Mouse (Mus musculus) layer of hippocampus, postnatal 10 days (tissue): Measurements from ENCODE around the gene Slbp. TPM values are rescaled to one million over a fixed set of nuclear protein-coding genes. Genes with fewer than 3 reads are reported as not detected.

Source experiments
- DNase-seq, 2 experiments: peaks; one replicate each; pipeline ENCODE4 v3.0.0; 2021; ENCODE audit warnings: low spot score in 2 of 2
- total RNA-seq, 2 experiments: library from RNA; stranded (reverse); gene quantifications; 2 replicates each; pipeline ENCODE4 v1.2.3; 2021

Slbp gene
- total RNA-seq, 2 experiments from 2014 or later: 28.7 to 31.7 TPM

- DNase-seq: no peak
Measured at GRCm38 (mm10) chr5:33630615-33631014, 21.8 kb downstream of the Slbp start.

- no peak for DNase-seq
Measured at GRCm38 (mm10) chr5:33630061-33630460, 22.3 kb downstream of the Slbp start.

GRCm38 (mm10) chr5:33629301-33629987, 22.9 kb downstream of the Slbp start, which contains the start of the genes Fam53a and Gm9903:
Fam53a (minus strand) TSS chr5:33629635.
Gm9903 (plus strand) TSS chr5:33629925.
- peak; percentile 100 for DNase-seq

- peak; percentile 46 to 58 for DNase-seq
Measured at GRCm38 (mm10) chr5:33628820-33629300, 23.5 kb downstream of the Slbp start.

- no peak for DNase-seq
Measured at GRCm38 (mm10) chr5:33627968-33628367, 24.4 kb downstream of the Slbp start.

- DNase-seq: no peak
Measured at GRCm38 (mm10) chr5:33623766-33624165, 28.6 kb downstream of the Slbp start.

GRCm38 (mm10) chr5:33622671-33623070, 29.7 kb downstream of the Slbp start:
- DNase-seq: no peak

GRCm38 (mm10) chr5:33614391-33614790, 38.0 kb downstream of the Slbp start:
- DNase-seq: no peak

GRCm38 (mm10) chr5:33611795-33612194, 40.6 kb downstream of the Slbp start:
- DNase-seq: no peak

GRCm38 (mm10) chr5:33609226-33609625, 43.1 kb downstream of the Slbp start:
- no peak for DNase-seq

GRCm38 (mm10) chr5:33607434-33607833, 44.9 kb downstream of the Slbp start:
- DNase-seq: no peak

- DNase-seq: peak in 1 of 2 experiments; percentile 46
Measured at GRCm38 (mm10) chr5:33606631-33607030, 45.7 kb downstream of the Slbp start.

- DNase-seq: no peak
Measured at GRCm38 (mm10) chr5:33605314-33605713, 47.1 kb downstream of the Slbp start.

GRCm38 (mm10) chr5:33593620-33594019, 58.8 kb downstream of the Slbp start:
- DNase-seq: no peak

- peak; percentile 82 to 87 for DNase-seq
Measured at GRCm38 (mm10) chr5:33589221-33589888, 63.0 kb downstream of the Slbp start.

GRCm38 (mm10) chr5:33588066-33588465, 64.3 kb downstream of the Slbp start:
- DNase-seq: no peak

GRCm38 (mm10) chr5:33587498-33588058, 64.8 kb downstream of the Slbp start:
- no peak for DNase-seq

Other genes starting within 250 kb of the Slbp start
- gene Nkx1-1, start 218.6 kb downstream of the Slbp start, total RNA-seq: not detected
- gene Fam53a, start 22.9 kb downstream of the Slbp start, total RNA-seq: 10 to 100 TPM; 20.4 to 24.0 TPM
- gene Gm9903, start 22.6 kb downstream of the Slbp start, total RNA-seq: under 1 TPM in 1 of 2 experiments, not detected in 1; 0.73 TPM
- 10 to 100 TPM; 12.4 to 14.1 TPM for gene Tacc3, start 5.6 kb upstream of the Slbp start, total RNA-seq
- gene Tmem129, start 5.8 kb upstream of the Slbp start, total RNA-seq: 10 to 100 TPM; 21.4 to 22.4 TPM
- gene Fgfr3, start 69.1 kb upstream of the Slbp start, total RNA-seq: 100 to 1,000 TPM; 123 to 134 TPM
- gene Letm1, start 130.2 kb upstream of the Slbp start, total RNA-seq: 100 to 1,000 TPM; 105 to 106 TPM
- gene Nsd2, start 168.2 kb upstream of the Slbp start, total RNA-seq: 100 to 1,000 TPM; 131 to 143 TPM